Mouse (Mus musculus): Measurements from ENCODE around the gene Tnfsf10. TPM values are rescaled to one million over a fixed set of nuclear protein-coding genes. Genes with fewer than 3 reads are reported as not detected.
"Not testable (repeated sequence)": the region's sequence is repeated elsewhere in the genome, so short reads cannot be mapped to it uniquely, and the experiment has no call there.

Gene Tnfsf10
- polyA plus RNA-seq, 2 experiments = 0.04 to 0.09 TPM

GRCm38 (mm10) chr3:27290285-27290684 is 26.5 kb upstream of the Tnfsf10 start:
- Histone ChIP-seq H3K27me3 (ENCODE audit: control insufficient read depth, insufficient read depth, low read length) (no peaks in the 10 kb centered on the region), H3K36me3 (replicated peaks; ENCODE audit: control insufficient read depth, insufficient read depth, low read depth) (no peaks in the 10 kb centered on the region), H3K9ac (replicated peaks) (no peak overlapping the region), H3K4me1 (replicated peaks; ENCODE audit: control insufficient read depth in 2 of 2, insufficient read depth in 2 of 2, low read length in 1 of 2) (peaks cover 0 to 3% of the 10 kb centered on the region in 2 experiments; a peak in 1 of 4 replicates), H3K4me3 (ENCODE audit: insufficient read depth in 1 of 2, low read depth in 2 of 2, low read length in 2 of 2) (no peak overlapping the region), H3K4me2 (ENCODE audit: low read depth) (no peak overlapping the region), H3K27ac (no peak overlapping the region), H3K9me3 (ENCODE audit: control insufficient read depth, low read length) (no peaks in the 10 kb centered on the region)
- ATAC-seq (ENCODE audit: insufficient read depth) (no peak), DNase-seq (ENCODE audit: low read depth in 3 of 3, low spot score in 3 of 3) (no peak)
- 68% methylated on average over 5 of the region's 5 CpGs for WGBS (ENCODE audit: insufficient replicate concordance)
- TF ChIP-seq CTCF (IDR thresholded peaks at IDR 0.05; ENCODE audit: low read depth) (no peak), EP300 (IDR thresholded peaks at IDR 0.05; ENCODE audit: low read depth) (no peak)

DNA sequence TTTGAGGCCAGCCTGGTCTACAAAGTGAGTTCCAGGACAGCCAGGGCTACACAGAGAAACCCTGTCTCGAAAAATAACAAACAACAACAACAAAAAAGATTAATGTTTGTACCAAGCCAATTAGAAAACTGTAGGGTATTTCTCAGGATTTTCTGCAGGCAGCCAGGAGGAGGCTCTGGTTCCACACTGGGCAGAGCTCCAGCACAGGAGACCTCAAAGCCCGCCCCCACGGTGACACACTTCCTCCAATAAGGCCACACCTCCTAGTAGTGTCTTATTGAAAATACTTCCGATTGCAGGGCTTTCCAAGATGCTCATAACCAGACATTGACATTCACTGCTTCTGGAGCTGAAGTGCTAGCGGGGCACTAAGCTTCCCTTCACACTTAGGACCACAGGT is 25.9 kb upstream of the Tnfsf10 start:
- not testable (repeated sequence) for H3K4me1 ChIP-seq (replicated peaks; ENCODE audit: control insufficient read depth in 2 of 2, insufficient read depth in 2 of 2, low read length in 1 of 2); ATAC-seq (ENCODE audit: insufficient read depth); H3K9ac ChIP-seq (replicated peaks); H3K9me3 ChIP-seq (ENCODE audit: control insufficient read depth, low read length); H3K36me3 ChIP-seq (replicated peaks; ENCODE audit: control insufficient read depth, insufficient read depth, low read depth); DNase-seq (ENCODE audit: low read depth in 3 of 3, low spot score in 3 of 3); H3K4me3 ChIP-seq (ENCODE audit: insufficient read depth in 1 of 2, low read depth in 2 of 2, low read length in 2 of 2); H3K4me2 ChIP-seq (ENCODE audit: low read depth); H3K27me3 ChIP-seq (ENCODE audit: control insufficient read depth, insufficient read depth, low read length); H3K27ac ChIP-seq
- 65% methylated on average over 5 of the region's 5 CpGs for WGBS (ENCODE audit: insufficient replicate concordance)

DNA sequence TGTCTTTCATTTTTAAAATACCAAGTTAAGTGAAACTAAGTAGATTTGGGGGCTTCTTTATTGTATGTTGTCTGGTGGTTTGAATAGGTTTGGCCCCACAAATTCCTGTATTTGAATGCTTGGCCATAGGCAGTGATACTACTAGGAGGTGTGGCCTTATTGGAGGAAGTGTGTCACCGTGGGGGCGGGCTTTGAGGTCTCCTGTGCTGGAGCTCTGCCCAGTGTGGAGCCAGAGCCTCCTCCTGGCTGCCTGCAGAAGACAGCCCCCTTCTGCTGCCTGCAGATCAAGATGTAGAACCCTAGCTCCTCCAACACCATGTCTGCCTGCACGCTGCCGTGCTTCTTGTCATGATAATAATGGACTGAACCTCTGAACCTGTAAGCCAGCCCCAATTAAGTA is 25.4 kb upstream of the Tnfsf10 start:
- not testable (repeated sequence) for H3K9me3 ChIP-seq (ENCODE audit: control insufficient read depth, low read length); H3K27me3 ChIP-seq (ENCODE audit: control insufficient read depth, insufficient read depth, low read length); H3K36me3 ChIP-seq (replicated peaks; ENCODE audit: control insufficient read depth, insufficient read depth, low read depth); ATAC-seq (ENCODE audit: insufficient read depth); H3K9ac ChIP-seq (replicated peaks); H3K4me1 ChIP-seq (replicated peaks; ENCODE audit: control insufficient read depth in 2 of 2, insufficient read depth in 2 of 2, low read length in 1 of 2); H3K4me2 ChIP-seq (ENCODE audit: low read depth); DNase-seq (ENCODE audit: low read depth in 3 of 3, low spot score in 3 of 3); H3K27ac ChIP-seq; H3K4me3 ChIP-seq (ENCODE audit: insufficient read depth in 1 of 2, low read depth in 2 of 2, low read length in 2 of 2)
- 59% methylated on average over 4 of the region's 4 CpGs for WGBS (ENCODE audit: insufficient replicate concordance)

DNA sequence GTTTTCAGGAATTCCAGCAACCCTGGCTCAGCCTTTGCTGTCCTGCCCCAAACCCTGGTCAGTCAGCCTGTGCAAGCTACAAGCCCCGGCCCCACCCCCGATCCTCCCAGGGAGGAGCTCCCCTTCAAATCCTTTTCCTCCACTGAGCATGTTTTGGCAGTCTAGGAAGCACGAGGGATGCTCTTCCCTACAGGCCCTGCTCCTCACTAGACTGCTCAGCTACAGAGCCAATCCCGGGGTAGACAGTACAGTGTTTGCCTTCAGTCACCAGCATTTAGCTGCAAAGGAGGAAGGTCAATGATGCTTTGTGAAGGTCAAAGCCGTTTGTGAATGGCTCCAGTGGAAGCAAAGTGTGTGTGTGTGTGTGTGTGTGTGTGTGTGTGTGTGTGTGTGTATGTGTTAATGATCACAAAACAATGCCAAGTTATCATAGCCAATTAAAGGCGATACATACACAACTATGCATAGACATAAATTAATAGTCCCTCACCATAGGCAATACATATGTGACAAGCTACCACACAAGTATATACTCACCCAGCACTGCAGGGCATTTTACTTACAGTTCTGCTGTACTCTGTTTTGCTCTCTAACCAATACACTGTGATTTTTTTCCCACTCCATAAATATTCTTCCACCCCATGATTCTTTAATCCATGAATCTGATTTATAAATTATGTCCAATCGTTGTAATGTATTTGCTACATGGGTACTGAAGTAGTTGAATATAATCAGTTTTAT is 23.0 kb upstream of the Tnfsf10 start:
- no peaks in the 10 kb centered on the region for H3K36me3 ChIP-seq (replicated peaks; ENCODE audit: control insufficient read depth, insufficient read depth, low read depth)
- H3K27ac ChIP-seq = no peak overlapping the region
- no peaks in the 10 kb centered on the region for H3K27me3 ChIP-seq (ENCODE audit: control insufficient read depth, insufficient read depth, low read length)
- 53% methylated on average over 7 of the region's 7 CpGs for WGBS (ENCODE audit: insufficient replicate concordance)
- no peaks in the 10 kb centered on the region for H3K4me1 ChIP-seq (replicated peaks; ENCODE audit: control insufficient read depth in 2 of 2, insufficient read depth in 2 of 2, low read length in 1 of 2)
- ATAC-seq (ENCODE audit: insufficient read depth) (no peak), DNase-seq (ENCODE audit: low read depth in 3 of 3, low spot score in 3 of 3) (no peak)
- TF ChIP-seq CTCF (IDR thresholded peaks at IDR 0.05; ENCODE audit: low read depth) (no peak), EP300 (IDR thresholded peaks at IDR 0.05; ENCODE audit: low read depth) (no peak)
- no peak overlapping the region for H3K9ac ChIP-seq (replicated peaks)
- no peak overlapping the region for H3K4me3 ChIP-seq (ENCODE audit: insufficient read depth in 1 of 2, low read depth in 2 of 2, low read length in 2 of 2)
- no peak overlapping the region for H3K4me2 ChIP-seq (ENCODE audit: low read depth)
- H3K9me3 ChIP-seq (ENCODE audit: control insufficient read depth, low read length) = no peaks in the 10 kb centered on the region

DNA sequence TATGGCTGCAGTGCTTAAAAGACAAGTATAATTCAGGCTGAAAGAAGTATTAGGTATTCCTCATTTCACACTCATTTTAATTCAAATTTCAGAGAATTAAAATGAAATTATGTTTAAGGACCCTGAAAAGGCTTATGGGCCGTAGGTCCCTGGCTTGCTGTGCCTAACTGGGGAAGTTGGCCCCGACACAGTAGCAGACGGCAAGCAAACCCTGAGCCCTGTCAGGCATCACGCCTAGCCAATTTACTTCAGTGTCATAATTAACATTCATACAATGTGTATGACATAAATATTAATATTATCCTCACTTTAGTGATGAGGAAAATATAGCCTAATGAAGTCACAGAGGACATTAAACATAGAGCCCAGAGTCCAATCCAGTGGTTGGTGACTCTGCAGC is 16.4 kb upstream of the Tnfsf10 start:
- Histone ChIP-seq H3K4me3 (ENCODE audit: insufficient read depth in 1 of 2, low read depth in 2 of 2, low read length in 2 of 2) (no peak overlapping the region), H3K36me3 (replicated peaks; ENCODE audit: control insufficient read depth, insufficient read depth, low read depth) (no peaks in the 10 kb centered on the region), H3K4me2 (ENCODE audit: low read depth) (no peak overlapping the region), H3K9me3 (ENCODE audit: control insufficient read depth, low read length) (no peaks in the 10 kb centered on the region), H3K27ac (no peak overlapping the region), H3K9ac (replicated peaks) (no peak overlapping the region), H3K27me3 (ENCODE audit: control insufficient read depth, insufficient read depth, low read length) (no peaks in the 10 kb centered on the region), H3K4me1 (replicated peaks; ENCODE audit: control insufficient read depth in 2 of 2, insufficient read depth in 2 of 2, low read length in 1 of 2) (no peaks in the 10 kb centered on the region; a peak in 1 of 4 replicates)
- DNase-seq (ENCODE audit: low read depth in 3 of 3, low spot score in 3 of 3) = no peak
- no peak for ATAC-seq (ENCODE audit: insufficient read depth)
- WGBS (ENCODE audit: insufficient replicate concordance) = 72% methylated on average over 4 of the region's 4 CpGs
- TF ChIP-seq EP300 (IDR thresholded peaks at IDR 0.05; ENCODE audit: low read depth) (no peak), CTCF (IDR thresholded peaks at IDR 0.05; ENCODE audit: low read depth) (no peak)

Data from liver, embryonic 14.5 days (tissue).